20 mouse cellular contexts compared by ENCODE assay signal in genomic region chr7:130435776-130436175, GRCm38 (mm10).
DNase-seq lines count a peak whose midpoint lies in the region; ATAC-seq and TF ChIP-seq lines count a peak whose summit lies in the region.
"Had no signal": no experiment of that assay in that cellular context is flagged by ENCODE, and none has a peak within 500 bp of the region (broad histone marks: within the 10 kb centered on the region; RNA-seq: fewer than 3 reads in every experiment).

No protein-coding gene starts in this region.

- H3K36me3 ChIP-seq in kidney, adult 2 months (ENCODE audit: control insufficient read depth, insufficient read depth, low read length): no peaks in the 10 kb centered on the region
- no peaks in the 10 kb centered on the region for H3K36me3 ChIP-seq in intestine, embryonic 16.5 days (ENCODE audit: control insufficient read depth, insufficient read depth, low read length)
- no peaks in the 10 kb centered on the region for H3K36me3 ChIP-seq in midbrain, embryonic 15.5 days (replicated peaks)
- H3K36me3 ChIP-seq: embryonic facial prominence, embryonic 15.5 days; hindbrain, embryonic 12.5 days had no signal

- H3K27ac ChIP-seq in kidney, adult 2 months (ENCODE audit: insufficient read depth, low read depth, low read length): no peak overlapping the region
- peak overlapping the region; percentile 66 for H3K27ac ChIP-seq in intestine, embryonic 16.5 days (ENCODE audit: low read length)
- no peak overlapping the region for H3K27ac ChIP-seq in midbrain, embryonic 15.5 days
- H3K27ac ChIP-seq: embryonic facial prominence, embryonic 12.5 days; embryonic facial prominence, embryonic 15.5 days; gastrocnemius, adult 2 months; hindbrain, embryonic 12.5 days; hindbrain, embryonic 15.5 days had no signal

- no peaks in the 10 kb centered on the region for H3K27me3 ChIP-seq in kidney, adult 2 months (replicated peaks; ENCODE audit: control insufficient read depth, insufficient read depth, low read length)
- no peaks in the 10 kb centered on the region for H3K27me3 ChIP-seq in intestine, embryonic 16.5 days (replicated peaks; ENCODE audit: control insufficient read depth, insufficient read depth, low read length)
- H3K27me3 ChIP-seq in midbrain, embryonic 15.5 days (replicated peaks): no peaks in the 10 kb centered on the region
- H3K27me3 ChIP-seq: embryonic facial prominence, embryonic 12.5 days; embryonic facial prominence, embryonic 15.5 days; hindbrain, embryonic 12.5 days; hindbrain, embryonic 15.5 days had no signal

- no peaks in the 10 kb centered on the region for H3K9me3 ChIP-seq in intestine, embryonic 16.5 days (ENCODE audit: control insufficient read depth, low read length)
- no peaks in the 10 kb centered on the region for H3K9me3 ChIP-seq in midbrain, embryonic 15.5 days
- H3K9me3 ChIP-seq: embryonic facial prominence, embryonic 12.5 days; embryonic facial prominence, embryonic 15.5 days; hindbrain, embryonic 12.5 days; hindbrain, embryonic 15.5 days had no signal

- H3K4me3 ChIP-seq in kidney, adult 2 months (ENCODE audit: insufficient read depth, low read depth, low read length): no peak overlapping the region
- no peak overlapping the region for H3K4me3 ChIP-seq in intestine, embryonic 16.5 days (ENCODE audit: low read length)
- no peak overlapping the region for H3K4me3 ChIP-seq in midbrain, embryonic 15.5 days
- H3K4me3 ChIP-seq: embryonic facial prominence, embryonic 12.5 days; embryonic facial prominence, embryonic 15.5 days; gastrocnemius, adult 2 months; hindbrain, embryonic 12.5 days; hindbrain, embryonic 15.5 days had no signal

- no peak overlapping the region for H3K9ac ChIP-seq in intestine, embryonic 16.5 days (ENCODE audit: low read depth, low read length)
- no peak overlapping the region for H3K9ac ChIP-seq in midbrain, embryonic 15.5 days
- H3K9ac ChIP-seq: embryonic facial prominence, embryonic 12.5 days; embryonic facial prominence, embryonic 15.5 days; forebrain, postnatal 0 days; hindbrain, embryonic 12.5 days; hindbrain, embryonic 15.5 days had no signal

- TF ChIP-seq CTCF in kidney, adult 2 months (conservative IDR thresholded peaks at IDR 0.05; ENCODE audit: insufficient read depth, insufficient read length, low read depth, low read length): no peak

- H3K4me1 ChIP-seq in kidney, adult 2 months (ENCODE audit: control insufficient read depth, insufficient read depth, low read length): no peaks in the 10 kb centered on the region; the same call in 1 of the 2 replicates
- no peaks in the 10 kb centered on the region for H3K4me1 ChIP-seq in intestine, embryonic 16.5 days (ENCODE audit: control insufficient read depth, insufficient read depth, low read length)
- H3K4me1 ChIP-seq in midbrain, embryonic 15.5 days: no peaks in the 10 kb centered on the region
- H3K4me1 ChIP-seq: embryonic facial prominence, embryonic 12.5 days; embryonic facial prominence, embryonic 15.5 days; hindbrain, embryonic 12.5 days; hindbrain, embryonic 15.5 days had no signal

- TF ChIP-seq POLR2A in kidney, adult 2 months (IDR thresholded peaks at IDR 0.05; ENCODE audit: low read depth, low read length): no peak

- DNase-seq in adrenal gland, adult (ENCODE audit: inconsistent age in 2 of 2, low spot score in 1 of 2): peak; percentile 60 to 92
- DNase-seq in adrenal gland, postnatal 14 days: no peak
- peak; percentile 15 for DNase-seq in kidney, adult 2 months
- DNase-seq in kidney, postnatal 4 days: no peak
- DNase-seq: cerebellum, adult 18-20 months; cerebellum, adult 9-10 months; cerebellum, postnatal 25 days; forebrain, postnatal 0 days; gastrocnemius, adult 2 months; gastrocnemius, postnatal 14 days; heart, adult 11 months had no signal

- WGBS in kidney, adult 2 months: 73% methylated on average over 5 of the region's 5 CpGs
- WGBS in intestine, embryonic 16.5 days: 89% methylated on average over 5 of the region's 5 CpGs
- WGBS in midbrain, embryonic 15.5 days: 91% methylated on average over 5 of the region's 5 CpGs

- no peak for ATAC-seq in intestine, embryonic 16.5 days
- ATAC-seq in midbrain, embryonic 15.5 days (replicated peaks): no peak
- ATAC-seq: activated CD4-positive, CD25-positive, alpha-beta regulatory T cell, adult 4 months; forebrain, embryonic 14.5 days; forebrain, postnatal 0 days had no signal

- H3K4me2 ChIP-seq in intestine, embryonic 16.5 days (ENCODE audit: low read depth, low read length): no peak overlapping the region
- H3K4me2 ChIP-seq in midbrain, embryonic 15.5 days: no peak overlapping the region
- H3K4me2 ChIP-seq: embryonic facial prominence, embryonic 12.5 days; embryonic facial prominence, embryonic 15.5 days; heart, embryonic 11.5 days; hindbrain, embryonic 12.5 days; hindbrain, embryonic 15.5 days had no signal

Comparison
In these comparisons a context has a peak if more than half of its experiments do, and no peak if none do; other contexts are left out.
1. DNase-seq: peak in adrenal gland, adult (2 of 2) and kidney, adult 2 months (single experiment); none in adrenal gland, postnatal 14 days (single experiment) and kidney, postnatal 4 days (0 of 2).